Mouse (Mus musculus): ENCODE results near the gene Uhrf1bp1l. TPM values are rescaled to one million over a fixed set of nuclear protein-coding genes. Genes with fewer than 3 reads are reported as not detected.
A peak's percentile ranks its signal among the peaks of the same experiment; 100 is the strongest.

The Uhrf1bp1l gene
- polyA plus RNA-seq, 1 experiment from 2014 or later, result 21.3 TPM

GRCm38 (mm10) chr10:89738395-89738794 is 6.4 kb upstream of the Uhrf1bp1l start:
- H3K9me3 ChIP-seq (replicated peaks; ENCODE audit: control insufficient read depth, low read length), result no peaks in the 10 kb centered on the region
- H3K4me3 ChIP-seq (ENCODE audit: low read depth, low read length), result no peak overlapping the region
- no peaks in the 10 kb centered on the region for H3K36me3 ChIP-seq (ENCODE audit: control insufficient read depth, insufficient read depth, low read length)
- H3K4me2 ChIP-seq, result no peak overlapping the region
- H3K9ac ChIP-seq (ENCODE audit: low read depth, low read length), result no peak overlapping the region
- WGBS (ENCODE audit: insufficient replicate concordance), result 82% methylated on average over 9 of the region's 9 CpGs
- H3K27ac ChIP-seq (ENCODE audit: low read depth, low read length), result no peak overlapping the region
- no peaks in the 10 kb centered on the region for H3K4me1 ChIP-seq (ENCODE audit: control insufficient read depth, insufficient read depth, low read length)
- no peak for ATAC-seq (replicated peaks; ENCODE audit: insufficient number of reproducible peaks, low FRiP score, low TSS enrichment)
- H3K27me3 ChIP-seq (ENCODE audit: control insufficient read depth, insufficient read depth, low read length), result no peaks in the 10 kb centered on the region

DNA sequence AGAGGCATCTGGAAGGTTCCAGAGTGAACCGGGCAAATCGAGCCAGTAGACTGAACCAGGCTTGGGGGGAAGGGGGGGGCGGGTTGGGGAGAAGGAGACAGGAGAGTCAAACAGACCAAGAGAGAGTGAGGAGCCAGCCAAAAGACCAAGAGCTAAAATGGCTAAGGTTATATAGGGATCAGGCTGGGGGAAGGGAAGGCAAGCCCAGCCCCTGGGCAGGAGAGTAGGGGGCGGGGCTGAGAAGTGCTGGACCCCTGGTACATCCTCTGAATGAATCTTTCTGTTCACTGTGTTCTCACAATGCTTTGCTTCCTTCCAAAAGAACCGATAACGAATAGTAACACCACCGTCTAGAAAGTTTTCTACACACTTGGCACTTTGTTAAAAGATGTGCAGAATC is 5.1 kb upstream of the Uhrf1bp1l start:
- 54% methylated on average over 7 of the region's 7 CpGs for WGBS (ENCODE audit: insufficient replicate concordance)
- ATAC-seq (replicated peaks; ENCODE audit: insufficient number of reproducible peaks, low FRiP score, low TSS enrichment), result no peak

DNA sequence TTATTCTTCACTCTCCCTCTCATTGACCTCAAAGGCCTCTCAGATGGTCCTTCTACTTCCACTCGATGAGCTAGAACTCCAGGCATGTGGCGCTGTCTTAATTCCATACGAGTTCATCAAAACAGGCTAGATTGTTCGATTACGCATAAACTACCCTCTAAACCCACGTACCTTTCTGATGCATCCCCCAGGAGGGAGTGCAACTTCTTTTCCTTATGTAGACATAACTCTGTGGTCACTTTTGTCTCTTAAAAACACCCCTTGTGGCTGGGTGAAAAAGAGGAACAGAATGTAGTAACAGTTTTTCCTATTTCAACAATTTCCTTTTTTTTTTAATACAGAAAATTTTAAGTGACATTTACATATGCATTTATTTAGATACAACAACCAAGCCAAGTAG is 3.8 kb upstream of the Uhrf1bp1l start:
- Histone ChIP-seq H3K4me2 (no peak overlapping the region), H3K27ac (ENCODE audit: low read depth, low read length) (no peak overlapping the region), H3K9me3 (replicated peaks; ENCODE audit: control insufficient read depth, low read length) (no peaks in the 10 kb centered on the region), H3K36me3 (ENCODE audit: control insufficient read depth, insufficient read depth, low read length) (no peaks in the 10 kb centered on the region), H3K4me3 (ENCODE audit: low read depth, low read length) (no peak overlapping the region), H3K27me3 (ENCODE audit: control insufficient read depth, insufficient read depth, low read length) (no peaks in the 10 kb centered on the region), H3K9ac (ENCODE audit: low read depth, low read length) (no peak overlapping the region), H3K4me1 (ENCODE audit: control insufficient read depth, insufficient read depth, low read length) (no peaks in the 10 kb centered on the region)
- 79% methylated on average over 6 of the region's 6 CpGs for WGBS (ENCODE audit: insufficient replicate concordance)
- ATAC-seq (replicated peaks; ENCODE audit: insufficient number of reproducible peaks, low FRiP score, low TSS enrichment), result no peak

More for the DNA sequence above, 5.1 kb upstream of the Uhrf1bp1l start:
- Histone ChIP-seq H3K9ac (ENCODE audit: low read depth, low read length) (no peak overlapping the region), H3K27me3 (ENCODE audit: control insufficient read depth, insufficient read depth, low read length) (no peaks in the 10 kb centered on the region), H3K4me2 (no peak overlapping the region), H3K27ac (ENCODE audit: low read depth, low read length) (no peak overlapping the region), H3K9me3 (replicated peaks; ENCODE audit: control insufficient read depth, low read length) (no peaks in the 10 kb centered on the region), H3K4me1 (ENCODE audit: control insufficient read depth, insufficient read depth, low read length) (no peaks in the 10 kb centered on the region), H3K36me3 (ENCODE audit: control insufficient read depth, insufficient read depth, low read length) (no peaks in the 10 kb centered on the region), H3K4me3 (ENCODE audit: low read depth, low read length) (no peak overlapping the region)

- Histone ChIP-seq H3K9me3 (replicated peaks; ENCODE audit: control insufficient read depth, low read length) (no peaks in the 10 kb centered on the region), H3K9ac (ENCODE audit: low read depth, low read length) (no peak overlapping the region), H3K27me3 (ENCODE audit: control insufficient read depth, insufficient read depth, low read length) (no peaks in the 10 kb centered on the region), H3K27ac (ENCODE audit: low read depth, low read length) (no peak overlapping the region), H3K4me1 (ENCODE audit: control insufficient read depth, insufficient read depth, low read length) (no peaks in the 10 kb centered on the region), H3K4me2 (no peak overlapping the region), H3K4me3 (ENCODE audit: low read depth, low read length) (no peak overlapping the region), H3K36me3 (ENCODE audit: control insufficient read depth, insufficient read depth, low read length) (no peaks in the 10 kb centered on the region)
- ATAC-seq (replicated peaks; ENCODE audit: insufficient number of reproducible peaks, low FRiP score, low TSS enrichment), result no peak
- WGBS (ENCODE audit: insufficient replicate concordance), result 72% methylated on average over 4 of the region's 4 CpGs
Observed at GRCm38 (mm10) chr10:89743266-89743665, 1.5 kb upstream of the Uhrf1bp1l start.

DNA sequence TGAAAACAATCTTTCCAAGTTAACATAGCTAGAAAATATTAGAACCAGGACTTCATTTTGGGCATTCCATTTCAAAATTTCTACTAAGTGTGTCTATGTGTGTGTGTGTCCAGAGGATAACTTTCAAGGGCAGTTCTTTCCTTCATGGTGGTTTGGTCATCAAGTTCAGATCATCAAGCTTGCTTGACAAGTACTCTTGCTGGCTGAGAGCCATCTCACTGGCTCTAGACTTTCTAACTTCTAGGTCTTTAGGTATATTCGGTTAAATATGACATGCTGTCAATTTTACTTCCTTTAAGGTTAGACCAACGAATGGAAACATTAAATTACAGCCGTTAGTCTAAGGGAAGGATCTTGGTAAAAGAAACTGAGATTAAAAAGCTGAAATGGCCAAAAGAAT is 450 bp upstream of the Uhrf1bp1l start:
- Histone ChIP-seq H3K36me3 (ENCODE audit: control insufficient read depth, insufficient read depth, low read length) (no peaks in the 10 kb centered on the region), H3K27ac (ENCODE audit: low read depth, low read length) (no peak overlapping the region), H3K9me3 (replicated peaks; ENCODE audit: control insufficient read depth, low read length) (no peaks in the 10 kb centered on the region), H3K4me1 (ENCODE audit: control insufficient read depth, insufficient read depth, low read length) (no peaks in the 10 kb centered on the region), H3K4me2 (peak overlapping the region; percentile 60), H3K4me3 (ENCODE audit: low read depth, low read length) (peak overlapping the region; percentile 93), H3K9ac (ENCODE audit: low read depth, low read length) (no peak overlapping the region), H3K27me3 (ENCODE audit: control insufficient read depth, insufficient read depth, low read length) (no peaks in the 10 kb centered on the region)
- WGBS (ENCODE audit: insufficient replicate concordance), result 24% methylated on average over 3 of the region's 3 CpGs
- no peak for ATAC-seq (replicated peaks; ENCODE audit: insufficient number of reproducible peaks, low FRiP score, low TSS enrichment)

DNA sequence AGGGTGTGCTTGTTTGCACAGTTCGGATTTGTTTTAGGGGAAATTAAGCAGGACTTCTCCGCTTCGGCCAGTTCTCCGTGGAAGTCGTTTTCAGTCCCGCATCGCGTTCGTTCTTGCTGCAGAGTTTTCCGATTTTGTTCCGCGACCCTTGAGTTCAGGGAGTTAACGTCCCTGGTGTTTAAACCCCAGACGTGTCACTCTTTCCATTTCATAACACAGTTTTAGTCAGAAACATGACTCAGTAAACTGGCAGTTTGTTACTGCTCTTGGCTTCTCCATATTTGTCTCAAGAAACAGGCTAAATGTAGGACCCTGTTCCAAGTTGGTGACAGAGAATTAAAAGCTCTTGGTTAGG is 852 bp downstream of the Uhrf1bp1l start:
- no peak for ATAC-seq (replicated peaks; ENCODE audit: insufficient number of reproducible peaks, low FRiP score, low TSS enrichment)
- no peaks in the 10 kb centered on the region for H3K4me1 ChIP-seq (ENCODE audit: control insufficient read depth, insufficient read depth, low read length)
- peak overlapping the region; percentile 91 for H3K9ac ChIP-seq (ENCODE audit: low read depth, low read length)
- under 1% methylated on average over 14 of the region's 14 CpGs for WGBS (ENCODE audit: insufficient replicate concordance)
- H3K27ac ChIP-seq (ENCODE audit: low read depth, low read length), result peak overlapping the region; percentile 82
- H3K9me3 ChIP-seq (replicated peaks; ENCODE audit: control insufficient read depth, low read length), result no peaks in the 10 kb centered on the region
- H3K27me3 ChIP-seq (ENCODE audit: control insufficient read depth, insufficient read depth, low read length), result no peaks in the 10 kb centered on the region
- peak overlapping the region; percentile 93 for H3K4me3 ChIP-seq (ENCODE audit: low read depth, low read length)
- H3K4me2 ChIP-seq, result peak overlapping the region; percentile 74
- no peaks in the 10 kb centered on the region for H3K36me3 ChIP-seq (ENCODE audit: control insufficient read depth, insufficient read depth, low read length)

DNA sequence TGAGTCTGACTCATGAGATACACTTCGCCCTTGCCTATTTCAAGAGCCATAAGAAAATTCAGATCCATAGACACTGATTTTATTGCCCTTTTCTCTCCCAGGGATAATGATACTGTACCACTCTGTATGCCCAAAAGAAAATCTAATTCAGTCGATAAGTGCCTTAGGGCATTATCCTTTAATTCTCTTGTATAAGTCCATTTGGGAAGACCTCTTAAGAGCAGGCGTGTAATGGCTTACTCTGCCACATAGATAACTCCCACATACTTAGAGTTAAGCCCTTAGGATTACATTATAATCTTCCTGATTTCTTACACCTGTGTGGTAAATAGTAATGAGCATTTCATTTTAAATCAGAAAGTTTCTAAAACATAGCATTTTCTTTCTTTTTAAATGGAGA is 1.8 kb downstream of the Uhrf1bp1l start:
- Histone ChIP-seq H3K36me3 (ENCODE audit: control insufficient read depth, insufficient read depth, low read length) (no peaks in the 10 kb centered on the region), H3K27ac (ENCODE audit: low read depth, low read length) (no peak overlapping the region), H3K4me2 (no peak overlapping the region), H3K27me3 (ENCODE audit: control insufficient read depth, insufficient read depth, low read length) (no peaks in the 10 kb centered on the region), H3K4me1 (ENCODE audit: control insufficient read depth, insufficient read depth, low read length) (no peaks in the 10 kb centered on the region), H3K9me3 (replicated peaks; ENCODE audit: control insufficient read depth, low read length) (no peaks in the 10 kb centered on the region), H3K4me3 (ENCODE audit: low read depth, low read length) (no peak overlapping the region), H3K9ac (ENCODE audit: low read depth, low read length) (no peak overlapping the region)
- WGBS (ENCODE audit: insufficient replicate concordance), result 82% methylated on average over 3 of the region's 3 CpGs
- no peak for ATAC-seq (replicated peaks; ENCODE audit: insufficient number of reproducible peaks, low FRiP score, low TSS enrichment)

DNA sequence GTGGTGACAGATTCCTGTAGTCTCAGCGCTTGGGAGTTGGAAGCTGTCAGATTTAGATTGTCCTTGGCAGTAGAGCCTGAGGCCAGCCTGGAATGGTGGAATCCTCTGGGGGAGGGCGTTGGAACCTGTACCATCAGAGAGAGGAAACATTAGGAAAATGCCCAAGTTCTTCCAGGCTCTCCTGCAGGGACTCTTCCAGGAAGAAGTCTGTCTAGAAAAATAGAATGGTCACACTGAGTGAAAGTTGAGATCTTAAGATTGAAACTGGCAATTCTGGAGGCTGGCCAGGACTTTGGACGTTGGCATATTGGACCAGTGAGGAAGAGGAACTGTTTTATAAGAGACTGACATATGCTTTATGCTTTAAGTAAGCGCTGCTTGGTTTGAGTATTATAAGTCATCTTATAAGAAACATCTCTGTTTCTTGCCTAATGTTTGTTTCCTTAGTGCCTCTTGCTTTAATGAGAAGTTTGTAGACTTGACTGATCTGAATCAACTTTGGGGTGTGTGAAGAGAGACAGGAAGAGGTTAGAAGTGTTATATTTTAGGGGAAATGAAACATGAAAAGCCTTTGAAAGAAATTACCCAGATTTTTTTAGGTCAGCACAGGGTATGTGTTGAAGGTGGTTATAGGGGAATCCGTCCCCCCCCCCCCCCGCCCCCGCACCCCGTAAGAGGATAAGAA is 2.6 kb downstream of the Uhrf1bp1l start:
- no peak for ATAC-seq (replicated peaks; ENCODE audit: insufficient number of reproducible peaks, low FRiP score, low TSS enrichment)
- Histone ChIP-seq H3K4me3 (ENCODE audit: low read depth, low read length) (no peak overlapping the region), H3K36me3 (ENCODE audit: control insufficient read depth, insufficient read depth, low read length) (no peaks in the 10 kb centered on the region), H3K27ac (ENCODE audit: low read depth, low read length) (no peak overlapping the region), H3K27me3 (ENCODE audit: control insufficient read depth, insufficient read depth, low read length) (no peaks in the 10 kb centered on the region), H3K9ac (ENCODE audit: low read depth, low read length) (no peak overlapping the region), H3K4me1 (ENCODE audit: control insufficient read depth, insufficient read depth, low read length) (no peaks in the 10 kb centered on the region), H3K9me3 (replicated peaks; ENCODE audit: control insufficient read depth, low read length) (no peaks in the 10 kb centered on the region), H3K4me2 (no peak overlapping the region)
- WGBS (ENCODE audit: insufficient replicate concordance), result 87% methylated on average over 8 of the region's 8 CpGs

DNA sequence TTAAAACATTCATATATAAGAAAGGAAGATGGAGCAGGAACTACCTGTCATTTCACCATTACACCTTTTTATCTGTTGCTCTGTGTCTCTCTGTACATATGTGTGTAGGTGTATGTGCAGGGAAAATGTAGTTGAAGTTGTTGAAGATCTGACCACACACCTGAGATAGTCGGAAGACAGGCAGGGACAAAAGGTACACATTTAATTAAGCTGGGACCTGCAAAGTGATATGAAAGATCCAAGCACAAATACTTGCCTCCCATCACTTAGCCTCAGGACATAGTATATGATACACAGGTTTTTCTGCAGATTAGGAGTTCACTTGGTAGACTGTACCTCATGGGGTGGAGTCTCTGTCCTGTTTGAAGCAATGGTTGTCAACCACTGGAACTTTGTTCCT is 3.1 kb downstream of the Uhrf1bp1l start:
- no peaks in the 10 kb centered on the region for H3K4me1 ChIP-seq (ENCODE audit: control insufficient read depth, insufficient read depth, low read length)
- no peaks in the 10 kb centered on the region for H3K36me3 ChIP-seq (ENCODE audit: control insufficient read depth, insufficient read depth, low read length)
- no peak overlapping the region for H3K27ac ChIP-seq (ENCODE audit: low read depth, low read length)
- H3K4me3 ChIP-seq (ENCODE audit: low read depth, low read length), result no peak overlapping the region
- ATAC-seq (replicated peaks; ENCODE audit: insufficient number of reproducible peaks, low FRiP score, low TSS enrichment), result no peak
- no peaks in the 10 kb centered on the region for H3K27me3 ChIP-seq (ENCODE audit: control insufficient read depth, insufficient read depth, low read length)
- WGBS (ENCODE audit: insufficient replicate concordance), result 78% methylated on average over 1 of the region's 1 CpGs
- H3K4me2 ChIP-seq, result no peak overlapping the region
- H3K9ac ChIP-seq (ENCODE audit: low read depth, low read length), result no peak overlapping the region
- no peaks in the 10 kb centered on the region for H3K9me3 ChIP-seq (replicated peaks; ENCODE audit: control insufficient read depth, low read length)

Data from heart, embryonic 11.5 days (tissue).